Mouse (Mus musculus) CH12.LX (cell line): ENCODE results near the gene Vdr.

Experiments used
- CHD2 ChIP-seq: IDR thresholded peaks from 2 replicates; pipeline ENCODE4 v1.6.1; 2011; ENCODE audit warnings: low read length, improper control_type of control experiment
- CTCF ChIP-seq, 2 experiments: IDR thresholded peaks in 1 of 2; conservative IDR thresholded peaks in 1 of 2; 2 replicates each; pipeline ENCODE4 v1.5.1; 2011 to 2012; ENCODE audit warnings: low read depth in 2 of 2, low read length in 2 of 2, improper control_type of control experiment in 1 of 2, inconsistent platforms in 1 of 2, mild to moderate bottlenecking in 1 of 2, moderate library complexity in 1 of 2
- ELF1 ChIP-seq: IDR thresholded peaks from 2 replicates; pipeline ENCODE4 v1.6.1; 2014; ENCODE audit warnings: low read depth, mild to moderate bottlenecking, inconsistent platforms, low read length, improper control_type of control experiment
- EP300 ChIP-seq: IDR thresholded peaks from 2 replicates; pipeline ENCODE4 v1.6.1; 2011; ENCODE audit warnings: low read length, improper control_type of control experiment
- HCFC1 ChIP-seq: IDR thresholded peaks from 2 replicates; pipeline ENCODE4 v1.6.1; 2012; ENCODE audit warnings: low read depth, mild to moderate bottlenecking, inconsistent platforms, low read length, improper control_type of control experiment
- IRF4 ChIP-seq: IDR thresholded peaks from 2 replicates; pipeline ENCODE4 v1.6.1; 2014; ENCODE audit warnings: low read depth, mild to moderate bottlenecking, inconsistent platforms, low read length, improper control_type of control experiment
- JUND ChIP-seq: conservative IDR thresholded peaks from 2 replicates; pipeline ENCODE4 v1.6.1; 2011; ENCODE audit warnings: low read depth, low read length, improper control_type of control experiment
- POLR2A ChIP-seq: IDR thresholded peaks from 2 replicates; pipeline ENCODE4 v1.6.1; 2011; ENCODE audit warnings: low read depth, mild to moderate bottlenecking, improper control_type of control experiment, low read length
- SMC3 ChIP-seq: IDR thresholded peaks from 2 replicates; pipeline ENCODE4 v1.6.1; 2011; ENCODE audit warnings: low read depth, low read length, improper control_type of control experiment
- USF1 ChIP-seq: IDR thresholded peaks from 2 replicates; pipeline ENCODE4 v1.6.1; 2014; ENCODE audit warnings: low read depth, mild to moderate bottlenecking, inconsistent platforms, low read length, improper control_type of control experiment

- TF ChIP-seq JUND = no peak
- no peak for TF ChIP-seq USF1
- TF ChIP-seq SMC3 = no peak
- TF ChIP-seq EP300 = no peak
- TF ChIP-seq CTCF (conservative IDR thresholded peaks at IDR 0.05 in 1 of 2, IDR thresholded peaks at IDR 0.05 in 1 of 2; ENCODE audit: low read depth in 2 of 2, low read length in 2 of 2) = no peak
- TF ChIP-seq IRF4 = no peak
- TF ChIP-seq ELF1 = no peak
- no peak for TF ChIP-seq CHD2
- TF ChIP-seq POLR2A = no peak
- TF ChIP-seq HCFC1 = no peak
These were observed 44.9 kb upstream of the Vdr start for GRCm38 (mm10) chr15:97955286-97955685.
